Comparison of ENCODE assay signal across 8 mouse cellular contexts in genomic region chr9:108049561-108050251, GRCm38 (mm10). TPM values are rescaled to one million over a fixed set of nuclear protein-coding genes. Genes with fewer than 3 reads are reported as not detected.
A peak's percentile ranks its signal among the peaks of the same experiment; 100 is the strongest.
DNase-seq lines count a peak whose midpoint lies in the region; ATAC-seq and TF ChIP-seq lines count a peak whose summit lies in the region.

No protein-coding gene starts in this region.

- H3K4me1 ChIP-seq in lung, postnatal 0 days (ENCODE audit: insufficient read depth, low read depth, low read length), result peaks cover 7% of the 10 kb centered on the region; the same call in 1 of the 2 replicates
- peaks cover 8% of the 10 kb centered on the region; the same call in 1 of the 2 replicates for H3K4me1 ChIP-seq in hindbrain, postnatal 0 days (ENCODE audit: insufficient read depth, low read length)
- peaks cover 7% of the 10 kb centered on the region; the same call in 1 of the 2 replicates for H3K4me1 ChIP-seq in midbrain, postnatal 0 days (ENCODE audit: insufficient read depth, low read length)

- peak overlapping the region; percentile 90 for H3K4me2 ChIP-seq in lung, postnatal 0 days (replicated peaks; ENCODE audit: low read depth, low read length)
- peak overlapping the region; percentile 74 for H3K4me2 ChIP-seq in hindbrain, postnatal 0 days (ENCODE audit: low read depth, low read length)
- H3K4me2 ChIP-seq in midbrain, postnatal 0 days (ENCODE audit: low read depth, low read length, poor library complexity, severe bottlenecking), result peak overlapping the region; percentile 95

- no peak for TF ChIP-seq EP300 in lung, postnatal 0 days (IDR thresholded peaks at IDR 0.05)

- ATAC-seq in lung, postnatal 0 days, result no peak
- peak; percentile 13 for ATAC-seq in hindbrain, postnatal 0 days
- peak; percentile 32 for ATAC-seq in midbrain, postnatal 0 days (ENCODE audit: low FRiP score)

- H3K4me3 ChIP-seq in lung, postnatal 0 days (ENCODE audit: low read depth, low read length), result peak overlapping the region; percentile 65
- H3K4me3 ChIP-seq in hindbrain, postnatal 0 days (ENCODE audit: low read length), result peak overlapping the region; percentile 50
- H3K4me3 ChIP-seq in midbrain, postnatal 0 days (ENCODE audit: low read depth, low read length), result peak overlapping the region; percentile 70

- peak overlapping the region; percentile 76 for H3K9ac ChIP-seq in lung, postnatal 0 days (replicated peaks; ENCODE audit: low read depth)
- H3K9ac ChIP-seq in hindbrain, postnatal 0 days (replicated peaks; ENCODE audit: low read length), result peak overlapping the region; percentile 56
- peak overlapping the region; percentile 74 for H3K9ac ChIP-seq in midbrain, postnatal 0 days (replicated peaks; ENCODE audit: low read length, poor library complexity, severe bottlenecking)

- 40% methylated on average over 15 of the region's 15 CpGs for WGBS in lung, postnatal 0 days
- WGBS in hindbrain, postnatal 0 days, result 43% methylated on average over 15 of the region's 15 CpGs
- whole genome bisulfite sequencing in midbrain, postnatal 0 days, result 43% methylated on average over 15 of the region's 15 CpGs

- no peaks in the 10 kb centered on the region for H3K9me3 ChIP-seq in lung, postnatal 0 days (ENCODE audit: low read length)
- no peaks in the 10 kb centered on the region for H3K9me3 ChIP-seq in hindbrain, postnatal 0 days (ENCODE audit: low read length)
- no peaks in the 10 kb centered on the region for H3K9me3 ChIP-seq in midbrain, postnatal 0 days (ENCODE audit: low read length)

- no peak for TF ChIP-seq CTCF in lung, postnatal 0 days (IDR thresholded peaks at IDR 0.05)
- no peak for TF ChIP-seq CTCF in hindbrain, postnatal 0 days (IDR thresholded peaks at IDR 0.05; ENCODE audit: low read depth)
- no peak for TF ChIP-seq CTCF in midbrain, postnatal 0 days (IDR thresholded peaks at IDR 0.05)

- peak overlapping the region; percentile 64; the same call in 1 of the 2 replicates for H3K27ac ChIP-seq in lung, postnatal 0 days (ENCODE audit: low read length)
- H3K27ac ChIP-seq in hindbrain, postnatal 0 days, result peak overlapping the region; percentile 52
- peak overlapping the region; percentile 71 for H3K27ac ChIP-seq in midbrain, postnatal 0 days (ENCODE audit: low read depth, low read length)

- peak; percentile 49 for DNase-seq in cerebellum, adult 11-12 months
- DNase-seq in cerebellum, postnatal 10 days, result no peak
- DNase-seq in lung, postnatal 0 days (ENCODE audit: low spot score), result no peak
- DNase-seq in lung, adult 18-20 months, result no peak
- DNase-seq in hindbrain, postnatal 0 days (ENCODE audit: low spot score), result no peak
- no peak for DNase-seq in midbrain, postnatal 0 days (ENCODE audit: low spot score)
- DNase-seq in frontal cortex, postnatal 36 days (ENCODE audit: low spot score in 2 of 2), result no peak
- DNase-seq in urinary bladder, adult 2 months (ENCODE audit: low spot score), result no peak

- H3K36me3 ChIP-seq in lung, postnatal 0 days (ENCODE audit: insufficient read depth, low read length), result peaks cover 13% of the 10 kb centered on the region
- peaks cover 30% of the 10 kb centered on the region for H3K36me3 ChIP-seq in hindbrain, postnatal 0 days (ENCODE audit: insufficient read depth, low read length)
- peaks cover 44% of the 10 kb centered on the region for H3K36me3 ChIP-seq in midbrain, postnatal 0 days (ENCODE audit: insufficient read depth, low read length)

- H3K27me3 ChIP-seq in lung, postnatal 0 days (replicated peaks; ENCODE audit: insufficient read depth, low read length), result no peaks in the 10 kb centered on the region
- H3K27me3 ChIP-seq in hindbrain, postnatal 0 days (ENCODE audit: insufficient read depth, low read length), result no peaks in the 10 kb centered on the region
- H3K27me3 ChIP-seq in midbrain, postnatal 0 days (ENCODE audit: insufficient read depth, low read length), result no peaks in the 10 kb centered on the region

RNA-seq across cellular contexts. Expression of gene Gmppb, which starts 0.7 kb away (rescaled TPM):
- polyA plus RNA-seq in lung, postnatal 0 days (2015; fragmentation: Nextera tagmentation; extraction: Ambion mirVana), result 25.5 and 26.5 TPM in 2 replicates
- total RNA-seq in hindbrain, postnatal 0 days (2014; rRNA removed), result 13.0 and 13.3 TPM in 2 replicates
- polyA plus RNA-seq in hindbrain, postnatal 0 days (2015; fragmentation: Nextera tagmentation; extraction: Ambion mirVana), result 17.1 and 18.1 TPM in 2 replicates
- 13.4 and 18.7 TPM in 2 replicates for total RNA-seq in midbrain, postnatal 0 days (2014; rRNA removed)
- polyA plus RNA-seq in midbrain, postnatal 0 days (2015; fragmentation: Nextera tagmentation; extraction: Ambion mirVana), result 14.9 and 17.8 TPM in 2 replicates
- polyA plus RNA-seq in urinary bladder, adult 2 months (2012; rRNA removed), result 18.8 and 23.9 TPM in 2 replicates

RNA-seq across cellular contexts. Expression of gene Amigo3, which starts 3.3 kb away (rescaled TPM):
- polyA plus RNA-seq in lung, postnatal 0 days (2015; fragmentation: Nextera tagmentation; extraction: Ambion mirVana), result 1.6 and 1.7 TPM in 2 replicates
- total RNA-seq in hindbrain, postnatal 0 days (2014; rRNA removed), result 4.8 and 6.1 TPM in 2 replicates
- polyA plus RNA-seq in hindbrain, postnatal 0 days (2015; fragmentation: Nextera tagmentation; extraction: Ambion mirVana), result 1.8 and 2.1 TPM in 2 replicates
- total RNA-seq in midbrain, postnatal 0 days (2014; rRNA removed), result 2.5 and 3.7 TPM in 2 replicates
- polyA plus RNA-seq in midbrain, postnatal 0 days (2015; fragmentation: Nextera tagmentation; extraction: Ambion mirVana), result 1.4 and 1.6 TPM in 2 replicates
- 2.3 and 2.6 TPM in 2 replicates for polyA plus RNA-seq in urinary bladder, adult 2 months (2012; rRNA removed)

RNA-seq across cellular contexts. Expression of gene Mst1, which starts 30.5 kb away (rescaled TPM):
- polyA plus RNA-seq in lung, postnatal 0 days (2015; fragmentation: Nextera tagmentation; extraction: Ambion mirVana), result 0.62 and 1.1 TPM in 2 replicates
- 0.29 TPM in 1 of 2 replicates, not detected in the other for total RNA-seq in hindbrain, postnatal 0 days (2014; rRNA removed)
- polyA plus RNA-seq in hindbrain, postnatal 0 days (2015; fragmentation: Nextera tagmentation; extraction: Ambion mirVana), result not detected in 2 replicates
- total RNA-seq in midbrain, postnatal 0 days (2014; rRNA removed), result 0.14 TPM in 1 of 2 replicates, not detected in the other
- polyA plus RNA-seq in midbrain, postnatal 0 days (2015; fragmentation: Nextera tagmentation; extraction: Ambion mirVana), result not detected in 2 replicates
- polyA plus RNA-seq in urinary bladder, adult 2 months (2012; rRNA removed), result 5.6 and 6.2 TPM in 2 replicates

RNA-seq across cellular contexts. Expression of gene Rnf123, which starts 33.4 kb away (rescaled TPM):
- 19.7 and 20.4 TPM in 2 replicates for polyA plus RNA-seq in lung, postnatal 0 days (2015; fragmentation: Nextera tagmentation; extraction: Ambion mirVana)
- 59.0 and 60.4 TPM in 2 replicates for total RNA-seq in hindbrain, postnatal 0 days (2014; rRNA removed)
- polyA plus RNA-seq in hindbrain, postnatal 0 days (2015; fragmentation: Nextera tagmentation; extraction: Ambion mirVana), result 41.8 and 43.8 TPM in 2 replicates
- 46.3 and 60.6 TPM in 2 replicates for total RNA-seq in midbrain, postnatal 0 days (2014; rRNA removed)
- polyA plus RNA-seq in midbrain, postnatal 0 days (2015; fragmentation: Nextera tagmentation; extraction: Ambion mirVana), result 44.1 and 49.1 TPM in 2 replicates
- polyA plus RNA-seq in urinary bladder, adult 2 months (2012; rRNA removed), result 54.6 and 60.6 TPM in 2 replicates

RNA-seq across cellular contexts. Expression of gene Apeh, which starts 44.7 kb away (rescaled TPM):
- polyA plus RNA-seq in lung, postnatal 0 days (2015; fragmentation: Nextera tagmentation; extraction: Ambion mirVana), result 29.3 and 34.6 TPM in 2 replicates
- total RNA-seq in hindbrain, postnatal 0 days (2014; rRNA removed), result 47.8 and 53.3 TPM in 2 replicates
- 39.6 and 40.4 TPM in 2 replicates for polyA plus RNA-seq in hindbrain, postnatal 0 days (2015; fragmentation: Nextera tagmentation; extraction: Ambion mirVana)
- 32.3 and 45.1 TPM in 2 replicates for total RNA-seq in midbrain, postnatal 0 days (2014; rRNA removed)
- 38.3 and 42.7 TPM in 2 replicates for polyA plus RNA-seq in midbrain, postnatal 0 days (2015; fragmentation: Nextera tagmentation; extraction: Ambion mirVana)
- polyA plus RNA-seq in urinary bladder, adult 2 months (2012; rRNA removed), result 58.4 and 64.1 TPM in 2 replicates
